Mouse (Mus musculus) stomach, embryonic 14.5 days (tissue): Measurements from ENCODE around the gene Foxk1. TPM values are rescaled to one million over a fixed set of nuclear protein-coding genes. Genes with fewer than 3 reads are reported as not detected.

Source experiments
- ATAC-seq: fragments of 200-750 bp; cut with Nextera tagmentation; 2 replicates; pipeline ENCODE4 v1.8.0; 2017; ENCODE audit warnings: low read depth, moderate TSS enrichment; ENCODE audit not compliant: insufficient number of reproducible peaks, insufficient read depth, low FRiP score
- H3K27ac ChIP-seq: fragments of 300-500 bp; sonication (generic); 2 replicates; pipeline ENCODE4 v1.5.1; 2014; ENCODE audit warnings: mild to moderate bottlenecking, low read length, moderate library complexity, mixed read lengths
- H3K27me3 ChIP-seq: fragments of 300-500 bp; sonication (generic); 2 replicates; pipeline ENCODE4 v1.6.1; 2014; ENCODE audit warnings: low read length, control low read depth, mixed read lengths; ENCODE audit not compliant: control insufficient read depth, insufficient read depth
- H3K36me3 ChIP-seq: fragments of 300-500 bp; sonication (generic); 2 replicates; pipeline ENCODE4 v1.6.1; 2014; ENCODE audit warnings: mild to moderate bottlenecking, control low read depth, low read length, moderate library complexity, mixed read lengths; ENCODE audit not compliant: control insufficient read depth, insufficient read depth
- H3K4me1 ChIP-seq: fragments of 300-500 bp; sonication (generic); 2 replicates; pipeline ENCODE4 v1.6.1; 2014; ENCODE audit warnings: low read length, control low read depth, mixed read lengths; ENCODE audit not compliant: control insufficient read depth, insufficient read depth
- H3K4me2 ChIP-seq: fragments of 300-500 bp; sonication (generic); replicated peaks from 2 replicates; pipeline ENCODE4 v1.6.1; 2014; ENCODE audit warnings: low read depth, low read length, control low read depth
- H3K4me3 ChIP-seq: fragments of 300-500 bp; sonication (generic); 2 replicates; pipeline ENCODE4 v1.5.1; 2014; ENCODE audit warnings: low read depth, low read length, control low read depth
- H3K9ac ChIP-seq: fragments of 300-500 bp; sonication (generic); replicated peaks from 2 replicates; pipeline ENCODE4 v1.6.1; 2014; ENCODE audit warnings: low read depth, mild to moderate bottlenecking, control low read depth, low read length, moderate library complexity, mixed read lengths
- H3K9me3 ChIP-seq: fragments of 300-500 bp; sonication (generic); 2 replicates; pipeline ENCODE4 v1.6.1; 2016; ENCODE audit warnings: low read depth, low read length, control low read depth; ENCODE audit not compliant: control insufficient read depth
- WGBS: fragments of 180-500 bp; shearing (Covaris S2); extraction: QIAGEN DNeasy Blood & Tissue Kit; methylation state at CpG from one replicate; pipeline ENCODE4 v1.1.7; 2014; 5-methylcytosine and 5-hydroxymethylcytosine counted together
- polyA plus RNA-seq: library from polyadenylated mRNA; unstranded; fragments of >200 nt; fragmentation: Nextera tagmentation; extraction: Ambion mirVana; gene quantifications from 2 replicates; pipeline ENCODE4 v1.2.1, GENCODE M21; 2014

Gene Foxk1
- polyA plus RNA-seq, 1 experiment from 2014 or later, result 3.9 TPM

GRCm38 (mm10) chr5:142459834-142460233, 58.5 kb downstream of the Foxk1 start:
- H3K27ac ChIP-seq, result no peak overlapping the region

GRCm38 (mm10) chr5:142461942-142462640, 60.8 kb downstream of the Foxk1 start:
- Histone ChIP-seq H3K36me3 (peaks cover 19% of the 10 kb centered on the region), H3K27me3 (no peaks in the 10 kb centered on the region), H3K4me2 (no peak overlapping the region), H3K9me3 (no peaks in the 10 kb centered on the region), H3K9ac (no peak overlapping the region), H3K4me3 (no peak overlapping the region), H3K4me1 (peaks cover 5% of the 10 kb centered on the region; the same call in 1 of the 2 replicates), H3K27ac (no peak overlapping the region)
- ATAC-seq, result no peak
- 97% methylated on average over 7 of the region's 7 CpGs for WGBS

More at GRCm38 (mm10) chr5:142459834-142460233, 58.5 kb downstream of the Foxk1 start:
- Histone ChIP-seq H3K9ac (no peak overlapping the region), H3K4me2 (no peak overlapping the region), H3K36me3 (peaks cover 37% of the 10 kb centered on the region), H3K9me3 (no peaks in the 10 kb centered on the region), H3K27me3 (no peaks in the 10 kb centered on the region), H3K4me3 (no peak overlapping the region), H3K4me1 (peaks cover 3% of the 10 kb centered on the region; the same call in 1 of the 2 replicates)
- no peak for ATAC-seq
- 79% methylated on average over 5 of the region's 5 CpGs for WGBS

- Histone ChIP-seq H3K9me3 (no peaks in the 10 kb centered on the region), H3K4me1 (peaks cover 5% of the 10 kb centered on the region; the same call in 1 of the 2 replicates), H3K4me3 (no peak overlapping the region), H3K4me2 (no peak overlapping the region), H3K9ac (no peak overlapping the region), H3K27me3 (no peaks in the 10 kb centered on the region), H3K27ac (no peak overlapping the region), H3K36me3 (peaks cover 19% of the 10 kb centered on the region)
- no peak for ATAC-seq
- 96% methylated on average over 2 of the region's 2 CpGs for WGBS
Observed at GRCm38 (mm10) chr5:142462641-142462948, 61.3 kb downstream of the Foxk1 start.

- no peaks in the 10 kb centered on the region for H3K27me3 ChIP-seq
- H3K4me2 ChIP-seq, result peak overlapping the region; percentile 70; the same call in 1 of the 2 replicates
- no peak for ATAC-seq
- no peaks in the 10 kb centered on the region for H3K9me3 ChIP-seq
- peak overlapping the region; percentile 87; the same call in 1 of the 2 replicates for H3K27ac ChIP-seq
- H3K4me1 ChIP-seq, result peaks cover 5% of the 10 kb centered on the region; the same call in 1 of the 2 replicates
- 85% methylated on average over 6 of the region's 6 CpGs for WGBS
- H3K9ac ChIP-seq, result peak overlapping the region; percentile 21; the same call in 1 of the 2 replicates
- peak overlapping the region; percentile 75; the same call in 1 of the 2 replicates for H3K4me3 ChIP-seq
- peaks cover 22% of the 10 kb centered on the region for H3K36me3 ChIP-seq
Observed at GRCm38 (mm10) chr5:142463011-142463410, 61.7 kb downstream of the Foxk1 start.

GRCm38 (mm10) chr5:142463461-142464454, 62.5 kb downstream of the Foxk1 start, which contains the start of gene Ap5z1:
Ap5z1 (plus strand) TSS chr5:142463944.
- Histone ChIP-seq H3K4me2 (peak within 1 kb of the TSS; percentile 70), H3K4me3 (peak within 1 kb of the TSS; percentile 75), H3K9me3 (no peaks in the 10 kb centered on the region), H3K27ac (peak within 1 kb of the TSS; percentile 87), H3K27me3 (no peaks in the 10 kb centered on the region), H3K4me1 (peaks cover 5% of the 10 kb centered on the region; the same call in 1 of the 2 replicates), H3K9ac (peak within 1 kb of the TSS; percentile 60), H3K36me3 (peaks cover 17% of the 10 kb centered on the region)
- WGBS, result 1% methylated on average over 60 of the region's 60 CpGs
- peak; percentile 94 for ATAC-seq

GRCm38 (mm10) chr5:142468375-142468774, 67.1 kb downstream of the Foxk1 start:
- H3K4me3 ChIP-seq, result no peak overlapping the region
- no peaks in the 10 kb centered on the region for H3K9me3 ChIP-seq
- 87% methylated on average over 13 of the region's 13 CpGs for WGBS
- no peak for ATAC-seq
- H3K4me1 ChIP-seq, result peaks cover 5% of the 10 kb centered on the region; the same call in 1 of the 2 replicates
- H3K4me2 ChIP-seq, result no peak overlapping the region
- H3K36me3 ChIP-seq, result peaks cover 12% of the 10 kb centered on the region; the same call in 1 of the 2 replicates
- no peak overlapping the region for H3K27ac ChIP-seq
- no peak overlapping the region for H3K9ac ChIP-seq
- no peaks in the 10 kb centered on the region for H3K27me3 ChIP-seq

GRCm38 (mm10) chr5:142469796-142470195, 68.5 kb downstream of the Foxk1 start:
- no peaks in the 10 kb centered on the region for H3K9me3 ChIP-seq
- H3K36me3 ChIP-seq, result peaks cover 12% of the 10 kb centered on the region; the same call in 1 of the 2 replicates
- WGBS, result 90% methylated on average over 11 of the region's 11 CpGs
- H3K27ac ChIP-seq, result no peak overlapping the region
- no peak overlapping the region for H3K4me3 ChIP-seq
- H3K4me1 ChIP-seq, result peaks cover 2% of the 10 kb centered on the region; the same call in 1 of the 2 replicates
- no peak overlapping the region for H3K4me2 ChIP-seq
- no peak for ATAC-seq
- no peaks in the 10 kb centered on the region for H3K27me3 ChIP-seq
- no peak overlapping the region for H3K9ac ChIP-seq

- peaks cover 5% of the 10 kb centered on the region; the same call in 1 of the 2 replicates for H3K36me3 ChIP-seq
- no peaks in the 10 kb centered on the region for H3K27me3 ChIP-seq
- H3K9me3 ChIP-seq, result no peaks in the 10 kb centered on the region
- no peak; the same call in 1 of the 2 replicates for ATAC-seq
- no peak overlapping the region for H3K4me2 ChIP-seq
- no peaks in the 10 kb centered on the region for H3K4me1 ChIP-seq
- H3K4me3 ChIP-seq, result no peak overlapping the region
- H3K9ac ChIP-seq, result no peak overlapping the region
- no peak overlapping the region for H3K27ac ChIP-seq
- 69% methylated on average over 10 of the region's 10 CpGs for WGBS
Observed at GRCm38 (mm10) chr5:142473696-142474095, 72.4 kb downstream of the Foxk1 start.
